Mouse (Mus musculus) lung, postnatal 10 days (tissue): ENCODE results near the gene Trub2.

Experiments
- DNase-seq: peaks from one replicate; pipeline ENCODE4 v3.0.0; 2021

The Trub2 gene

GRCm38 (mm10) chr2:29771611-29772461 is 16.5 kb downstream of the Trub2 start:
- no peak for DNase-seq

DNA sequence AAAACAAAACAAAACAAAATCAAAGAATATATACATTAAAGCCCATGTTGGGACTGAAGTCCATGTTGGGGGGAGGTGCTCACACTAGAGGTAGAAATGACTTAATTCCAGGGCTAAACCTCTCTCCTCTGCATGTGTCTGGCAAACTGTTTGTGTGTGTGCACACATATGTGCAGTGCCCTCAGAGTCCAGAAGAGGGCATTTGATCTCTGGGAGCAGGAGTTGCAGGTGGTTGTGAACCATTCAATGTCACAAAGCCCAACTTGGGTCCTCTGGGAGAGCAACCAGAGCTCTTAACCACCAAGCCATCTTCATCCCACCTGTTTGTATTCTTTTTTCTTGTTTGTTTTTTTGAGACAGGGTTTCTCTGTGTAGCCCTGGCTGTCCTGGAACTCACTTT is 18.1 kb downstream of the Trub2 start:
- no peak for DNase-seq

- DNase-seq, result no peak
Observed at GRCm38 (mm10) chr2:29768901-29769300, 19.4 kb downstream of the Trub2 start.

GRCm38 (mm10) chr2:29767976-29768709 is 20.2 kb downstream of the Trub2 start:
- no peak for DNase-seq

GRCm38 (mm10) chr2:29764831-29765230 is 23.5 kb downstream of the Trub2 start:
- DNase-seq, result peak; percentile 80

GRCm38 (mm10) chr2:29755693-29756092 is 32.6 kb downstream of the Trub2 start:
- DNase-seq, result no peak

- no peak for DNase-seq
Observed at GRCm38 (mm10) chr2:29752397-29752796, 35.9 kb downstream of the Trub2 start.

- peak; percentile 25 for DNase-seq
Observed at GRCm38 (mm10) chr2:29751497-29751896, 36.8 kb downstream of the Trub2 start, which contains the start of gene Gm13420. TSS of gene Gm13420 (minus strand) at chr2:29751685.

DNA sequence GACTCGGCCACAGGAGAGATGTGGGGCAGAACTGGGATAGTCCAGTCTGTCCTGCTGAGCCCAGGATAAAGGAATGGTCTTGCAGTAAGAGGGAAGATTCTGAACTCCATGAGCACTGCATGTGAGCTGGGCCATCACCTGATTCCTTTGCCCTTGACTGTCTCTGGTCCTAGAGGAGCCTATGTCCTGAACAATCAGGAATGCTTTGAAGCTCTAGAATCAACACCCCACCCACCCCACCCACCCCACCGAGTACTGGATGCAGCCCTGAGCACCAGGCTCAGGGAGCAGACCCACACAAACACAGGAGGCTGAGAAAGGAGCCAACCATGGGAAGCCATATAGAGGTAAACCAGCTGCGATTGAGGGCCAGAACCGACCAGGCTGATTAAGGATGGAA is 39.8 kb downstream of the Trub2 start:
- no peak for DNase-seq

GRCm38 (mm10) chr2:29747852-29748251 is 40.5 kb downstream of the Trub2 start:
- peak; percentile 43 for DNase-seq

DNA sequence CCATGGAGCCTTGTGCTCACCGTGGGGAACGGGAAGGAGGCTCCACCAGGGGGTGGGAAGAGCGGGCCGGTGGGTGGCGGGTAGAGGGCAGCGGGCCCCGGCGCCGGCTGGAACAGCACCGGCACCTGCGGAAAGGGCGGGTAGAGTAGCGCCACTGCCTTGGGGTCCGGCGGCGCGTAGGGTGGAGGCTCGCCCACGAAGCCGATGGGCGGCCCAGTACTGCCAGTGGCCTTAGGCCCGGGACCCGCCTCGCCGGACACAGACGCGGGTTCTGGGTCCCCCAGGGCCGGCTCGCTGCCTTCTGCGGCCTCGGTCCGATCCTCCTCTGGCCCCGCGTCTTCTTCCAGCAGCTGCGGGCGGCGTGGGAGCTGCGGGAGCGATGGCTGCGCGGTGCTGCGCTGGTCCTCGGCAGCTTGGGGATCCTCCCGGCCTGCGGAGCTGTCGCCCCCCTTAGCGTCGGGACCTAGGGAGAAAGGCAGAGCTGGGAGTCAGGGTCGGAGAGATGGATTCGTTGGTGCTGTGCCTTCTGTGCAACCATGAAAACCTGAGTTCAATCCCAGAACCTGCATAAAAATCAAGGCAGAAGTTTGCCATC is 41.0 kb downstream of the Trub2 start:
- no peak for DNase-seq

GRCm38 (mm10) chr2:29744256-29744655 is 44.0 kb downstream of the Trub2 start:
- DNase-seq, result no peak

DNA sequence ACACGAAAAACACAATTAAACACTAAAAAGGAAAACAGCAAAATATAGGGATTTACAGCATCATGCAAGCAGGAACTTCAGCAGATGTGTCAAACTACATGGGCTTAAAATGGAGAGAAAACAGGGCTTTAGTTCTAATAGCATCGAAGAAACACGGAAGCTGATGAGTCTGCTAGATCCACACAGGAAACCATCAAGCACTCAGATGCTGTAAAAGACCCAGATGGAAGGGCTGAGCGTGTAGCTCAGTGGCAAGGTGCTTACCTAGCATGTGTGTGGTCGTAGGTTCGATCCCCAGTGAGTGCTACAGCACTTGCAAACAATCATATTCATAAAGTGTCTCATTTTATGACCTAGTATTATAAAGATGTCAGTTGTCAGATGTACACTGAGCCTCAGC is 47.1 kb downstream of the Trub2 start:
- DNase-seq, result no peak

DNA sequence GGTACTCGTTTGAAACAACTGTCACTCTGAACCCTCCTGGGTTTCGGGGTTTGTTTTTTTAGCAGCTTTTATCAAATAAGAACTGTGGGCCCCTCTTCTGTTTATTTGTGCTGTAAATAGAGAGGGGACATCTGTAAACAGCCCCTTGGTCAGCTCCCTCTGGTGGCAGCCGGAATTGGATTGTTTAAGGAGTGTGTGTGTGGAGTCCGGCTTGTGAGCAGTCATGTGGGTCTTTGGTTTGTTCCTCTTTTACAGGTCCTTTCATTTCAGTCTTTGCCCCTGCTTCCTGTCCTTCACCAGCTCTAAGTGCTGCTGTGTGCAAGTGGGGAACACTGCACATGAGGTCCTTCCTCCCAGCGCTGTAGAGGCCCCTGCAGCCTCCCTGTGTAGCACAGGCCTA is 48.9 kb downstream of the Trub2 start:
- DNase-seq, result peak; percentile 38

DNA sequence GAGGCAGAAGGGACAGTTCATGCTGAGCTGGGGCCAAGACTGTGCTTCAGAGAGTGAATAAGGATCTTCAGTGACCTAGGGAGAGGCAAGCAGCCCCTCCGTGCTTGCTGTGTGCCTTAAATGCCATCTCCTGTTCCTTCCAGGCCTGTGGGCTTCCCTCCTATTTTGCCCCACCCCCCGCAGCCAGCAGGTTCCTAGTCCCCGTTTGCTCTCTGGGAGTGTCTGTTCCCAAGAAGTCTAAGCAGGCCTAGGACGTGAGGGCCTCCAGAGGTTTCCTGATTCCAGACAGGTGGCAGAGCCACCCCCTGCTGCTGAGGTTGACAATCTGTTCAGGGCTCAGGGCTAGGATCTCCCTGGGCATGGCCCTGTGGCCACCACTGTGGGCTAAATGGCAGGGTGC is 49.5 kb downstream of the Trub2 start:
- DNase-seq, result no peak

- DNase-seq, result no peak
Observed at GRCm38 (mm10) chr2:29737209-29737925, 50.9 kb downstream of the Trub2 start.

- peak; percentile 39 for DNase-seq
Observed at GRCm38 (mm10) chr2:29735708-29736107, 52.6 kb downstream of the Trub2 start.

- DNase-seq, result no peak
Observed at GRCm38 (mm10) chr2:29733348-29733747, 55.0 kb downstream of the Trub2 start.

DNA sequence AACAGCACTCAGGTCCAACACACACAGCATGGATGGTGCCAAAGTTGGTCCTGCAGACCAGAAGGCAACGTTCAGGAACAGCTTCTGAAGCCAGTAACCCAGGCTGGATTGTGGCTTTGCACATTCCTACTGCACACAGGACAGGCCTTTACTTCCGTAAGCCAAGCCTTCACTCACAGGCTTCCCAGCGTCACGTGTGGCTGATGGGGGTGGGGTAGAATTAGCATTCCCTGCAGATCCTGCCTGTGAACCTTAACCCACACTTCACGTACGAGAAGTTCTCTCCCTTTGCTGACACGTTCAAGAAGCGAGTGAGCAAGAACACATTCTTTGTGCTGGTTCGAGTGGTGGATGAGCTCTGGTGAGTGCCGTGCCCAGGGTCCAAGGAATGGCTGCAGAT is 55.7 kb downstream of the Trub2 start:
- DNase-seq, result no peak

GRCm38 (mm10) chr2:29731545-29731944 is 56.8 kb downstream of the Trub2 start:
- DNase-seq, result peak; percentile 57

- DNase-seq, result no peak
Observed at GRCm38 (mm10) chr2:29729500-29729899, 58.8 kb downstream of the Trub2 start.

DNA sequence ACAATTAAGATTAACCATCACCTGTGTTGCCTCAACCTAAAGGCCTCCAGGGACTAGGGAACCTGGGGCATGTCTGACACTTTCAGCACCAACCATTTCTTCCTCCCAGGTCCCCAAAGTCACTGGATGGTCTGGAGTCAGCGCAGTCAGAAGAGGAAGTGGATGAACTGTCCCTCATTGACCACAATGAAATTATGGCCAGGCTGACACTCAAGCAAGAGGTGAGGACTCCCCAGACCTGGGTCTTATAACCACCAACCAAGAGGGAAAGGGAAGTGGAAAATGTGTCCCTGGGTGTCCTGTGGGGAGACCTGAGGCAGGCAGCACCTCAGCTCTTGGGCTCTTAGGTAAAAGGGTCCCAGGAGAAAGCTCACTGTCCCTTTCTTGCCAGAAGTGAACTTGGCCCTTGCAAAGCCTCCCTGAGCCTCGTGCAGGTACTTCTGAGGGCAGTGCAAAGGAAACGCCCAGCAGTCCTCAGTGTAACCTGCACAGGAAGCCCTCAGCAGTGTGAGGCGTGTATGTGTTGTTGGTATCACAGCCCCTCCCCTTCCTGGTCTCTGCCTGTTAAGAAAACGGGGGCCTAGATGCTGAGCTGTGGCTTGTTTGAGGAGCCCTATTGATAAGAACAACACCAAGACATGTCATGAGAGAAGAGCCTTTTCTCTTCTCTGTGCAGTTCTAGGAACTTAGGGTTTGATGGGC is 63.5 kb downstream of the Trub2 start:
- no peak for DNase-seq
